Mouse (Mus musculus) regulatory T cell (primary cell): Measurements from ENCODE around the gene Usp19.

Source experiments
- in situ Hi-C: fragments of 300-600 bp; cut with MboI, MseI; formaldehyde crosslinking; loops from one replicate; pipeline ENCODE4 v1.15.1; 2025; ENCODE audit warnings: high pct_unique_total_duplicates

Gene Usp19

DNA sequence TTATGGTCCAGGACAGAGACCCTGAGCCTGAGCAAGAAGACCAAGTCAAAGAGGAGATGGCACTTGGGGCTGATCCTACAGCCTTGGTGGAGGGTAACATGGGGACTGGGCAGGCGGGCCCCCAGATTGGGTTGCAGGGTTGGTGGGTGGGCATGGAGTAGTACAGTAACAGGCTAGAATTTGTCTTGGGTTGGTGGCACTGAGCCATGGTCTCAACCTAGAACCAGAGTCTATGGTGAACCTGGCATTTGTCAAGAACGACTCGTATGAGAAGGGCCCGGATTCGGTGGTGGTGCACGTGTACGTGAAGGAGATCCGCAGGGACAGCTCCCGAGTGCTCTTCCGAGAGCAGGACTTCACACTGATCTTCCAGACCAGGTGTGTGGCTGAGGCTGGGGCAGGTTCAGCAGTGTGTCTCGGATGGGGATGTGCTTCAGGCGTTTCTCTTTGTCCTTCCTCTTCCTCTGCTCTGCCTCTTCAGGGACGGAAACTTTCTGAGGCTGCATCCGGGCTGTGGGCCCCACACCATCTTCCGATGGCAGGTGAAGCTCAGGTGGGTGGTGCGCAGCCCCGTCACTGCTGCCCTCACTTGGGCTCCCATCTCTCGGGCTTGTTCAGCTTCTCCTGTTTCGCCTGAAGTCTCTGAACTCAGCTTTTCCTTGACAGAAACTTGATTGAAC is 3.9 kb downstream of the Usp19 start:
- in situ Hi-C loops: loop anchor here (10.0 kb wide), 1 partner anchor 551 kb away; no protein-coding TSS in a partner anchor

DNA sequence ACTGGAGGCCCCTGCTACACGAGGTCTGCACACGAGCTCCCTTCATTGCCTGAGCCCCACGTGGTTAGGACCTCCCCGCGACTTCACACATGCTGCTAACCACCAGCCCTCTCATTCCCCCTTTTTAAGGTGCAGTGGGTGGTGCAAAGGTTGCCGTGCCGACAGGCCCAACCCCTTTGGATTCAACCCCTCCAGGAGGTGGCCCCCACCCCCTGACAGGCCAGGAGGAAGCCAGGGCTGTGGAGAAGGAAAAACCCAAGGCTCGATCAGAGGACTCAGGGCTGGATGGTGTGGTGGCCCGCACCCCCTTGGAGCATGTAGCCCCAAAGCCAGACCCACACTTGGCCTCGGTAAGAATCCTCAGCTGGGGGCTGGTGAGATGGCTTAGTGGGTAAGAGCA is 4.5 kb downstream of the Usp19 start:
- in situ Hi-C loops: loop anchor here (10.0 kb wide), 1 partner anchor 550 kb away; no protein-coding TSS in a partner anchor

DNA sequence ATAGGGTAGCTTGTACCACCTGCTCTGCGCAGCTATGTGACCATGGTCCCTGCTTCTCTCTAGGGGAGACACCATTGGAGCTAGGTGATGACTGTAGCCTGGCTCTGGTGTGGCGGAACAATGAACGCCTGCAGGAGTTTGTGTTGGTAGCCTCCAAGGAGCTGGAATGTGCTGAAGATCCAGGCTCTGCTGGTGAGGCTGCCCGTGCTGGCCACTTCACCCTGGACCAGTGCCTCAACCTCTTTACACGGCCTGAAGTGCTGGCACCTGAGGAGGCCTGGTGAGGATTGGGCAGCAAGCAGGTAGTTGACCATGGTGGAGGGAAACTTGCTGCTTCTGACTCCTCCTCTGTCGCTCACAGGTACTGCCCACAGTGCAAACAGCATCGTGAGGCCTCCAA is 8.8 kb downstream of the Usp19 start:
- in situ Hi-C loops: loop anchor here (10.0 kb wide), 1 partner anchor 546 kb away; no protein-coding TSS in a partner anchor

DNA sequence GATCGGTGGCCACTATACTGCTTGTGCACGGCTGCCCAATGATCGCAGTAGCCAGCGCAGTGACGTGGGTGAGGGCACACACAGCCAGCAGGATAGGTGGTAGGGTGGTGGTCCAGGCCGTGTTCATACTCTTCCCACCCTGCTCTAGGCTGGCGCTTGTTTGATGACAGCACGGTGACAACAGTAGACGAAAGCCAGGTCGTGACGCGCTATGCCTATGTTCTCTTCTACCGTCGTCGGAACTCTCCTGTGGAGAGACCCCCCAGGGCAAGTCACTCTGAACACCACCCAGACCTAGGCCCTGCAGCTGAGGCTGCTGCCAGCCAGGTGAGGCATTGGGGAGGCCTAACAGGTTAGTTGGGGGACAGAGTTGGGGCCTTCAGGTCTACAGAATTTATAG is 9.5 kb downstream of the Usp19 start:
- in situ Hi-C loops: loop anchor here (10.0 kb wide), 1 partner anchor 545 kb away; no protein-coding TSS in a partner anchor

DNA sequence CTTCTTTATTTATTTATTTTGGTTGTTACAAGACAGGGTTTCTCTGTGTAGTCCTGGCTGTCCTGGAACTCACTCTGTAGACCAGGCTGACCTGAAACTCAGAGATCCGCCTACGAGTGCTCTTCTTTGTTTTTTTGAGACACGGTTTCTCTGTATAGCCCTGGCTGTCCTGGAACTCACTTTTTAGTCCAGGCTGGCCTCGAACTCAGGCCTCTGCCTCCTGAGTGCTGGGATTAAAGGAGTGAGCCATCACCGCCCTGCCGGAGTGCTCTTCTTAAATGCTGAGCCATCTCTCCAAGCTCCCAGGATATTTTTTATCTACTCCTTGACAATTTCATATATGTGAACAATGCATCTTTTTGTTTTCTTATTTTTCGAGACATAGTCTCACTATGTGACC is 16.5 kb downstream of the Usp19 start:
- in situ Hi-C loops: no loop called here

DNA sequence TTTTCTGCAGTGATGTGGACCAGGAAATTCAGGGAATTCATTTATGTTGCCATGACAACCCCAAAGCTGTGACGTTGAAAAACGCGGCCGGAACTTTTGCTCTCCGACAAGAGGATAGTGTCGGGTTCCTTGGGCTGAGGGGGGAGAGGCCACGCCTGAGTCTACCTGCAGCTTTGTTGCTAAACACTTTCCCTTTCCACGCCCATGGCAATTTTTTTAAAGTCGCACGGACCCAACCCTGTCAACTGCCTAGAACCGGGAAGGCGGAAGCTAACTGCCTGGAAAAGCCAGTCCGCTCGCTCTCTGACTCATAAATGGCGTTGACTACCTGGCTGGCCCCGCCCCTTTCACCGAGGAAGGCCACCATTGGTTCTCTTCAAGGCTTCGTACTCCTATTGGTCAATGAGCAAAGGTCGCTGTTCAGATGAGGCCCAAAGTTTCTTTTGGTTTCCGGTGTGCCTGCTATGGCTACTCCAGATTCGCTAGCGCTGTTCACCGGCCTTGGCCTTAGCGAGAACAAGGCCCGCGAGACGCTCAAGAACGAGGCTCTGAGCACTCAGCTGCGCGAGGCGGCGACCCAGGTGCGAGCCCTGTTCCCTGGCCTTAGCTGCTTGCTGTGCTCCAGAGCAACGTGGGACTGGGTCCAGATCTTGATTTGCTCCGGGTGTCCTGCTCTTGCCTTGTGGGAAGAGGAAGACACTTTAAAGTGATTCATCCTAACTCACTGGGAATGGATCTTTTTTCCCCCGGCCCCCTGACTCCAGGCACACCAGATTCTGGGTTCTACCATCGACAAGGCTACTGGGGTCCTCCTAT is 17.4 kb downstream of the Usp19 start, which contains the start of gene Qars:
Gene Qars, plus strand, starts transcription at position 88 of the 816 bp plus-strand sequence.
- in situ Hi-C loops: no loop called here

DNA sequence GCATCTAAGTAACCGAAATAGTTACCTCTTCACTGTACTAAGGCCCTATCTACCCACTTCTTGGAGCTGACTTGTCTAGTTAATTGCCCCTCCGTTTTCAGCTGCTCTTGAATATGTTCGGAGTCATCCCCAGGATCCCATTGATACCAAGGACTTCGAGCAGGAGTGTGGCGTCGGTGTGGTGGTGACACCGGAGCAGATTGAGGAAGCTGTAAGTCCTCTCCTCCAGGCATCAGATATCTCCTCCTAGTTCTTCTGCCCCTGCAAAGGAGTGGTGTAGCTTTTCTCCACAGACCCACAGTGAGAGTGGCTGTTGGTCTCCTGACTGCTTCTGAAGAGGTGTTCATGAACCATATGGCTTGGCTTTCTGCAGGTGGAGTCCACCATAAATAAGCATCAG is 18.4 kb downstream of the Usp19 start:
- in situ Hi-C loops: no loop called here

DNA sequence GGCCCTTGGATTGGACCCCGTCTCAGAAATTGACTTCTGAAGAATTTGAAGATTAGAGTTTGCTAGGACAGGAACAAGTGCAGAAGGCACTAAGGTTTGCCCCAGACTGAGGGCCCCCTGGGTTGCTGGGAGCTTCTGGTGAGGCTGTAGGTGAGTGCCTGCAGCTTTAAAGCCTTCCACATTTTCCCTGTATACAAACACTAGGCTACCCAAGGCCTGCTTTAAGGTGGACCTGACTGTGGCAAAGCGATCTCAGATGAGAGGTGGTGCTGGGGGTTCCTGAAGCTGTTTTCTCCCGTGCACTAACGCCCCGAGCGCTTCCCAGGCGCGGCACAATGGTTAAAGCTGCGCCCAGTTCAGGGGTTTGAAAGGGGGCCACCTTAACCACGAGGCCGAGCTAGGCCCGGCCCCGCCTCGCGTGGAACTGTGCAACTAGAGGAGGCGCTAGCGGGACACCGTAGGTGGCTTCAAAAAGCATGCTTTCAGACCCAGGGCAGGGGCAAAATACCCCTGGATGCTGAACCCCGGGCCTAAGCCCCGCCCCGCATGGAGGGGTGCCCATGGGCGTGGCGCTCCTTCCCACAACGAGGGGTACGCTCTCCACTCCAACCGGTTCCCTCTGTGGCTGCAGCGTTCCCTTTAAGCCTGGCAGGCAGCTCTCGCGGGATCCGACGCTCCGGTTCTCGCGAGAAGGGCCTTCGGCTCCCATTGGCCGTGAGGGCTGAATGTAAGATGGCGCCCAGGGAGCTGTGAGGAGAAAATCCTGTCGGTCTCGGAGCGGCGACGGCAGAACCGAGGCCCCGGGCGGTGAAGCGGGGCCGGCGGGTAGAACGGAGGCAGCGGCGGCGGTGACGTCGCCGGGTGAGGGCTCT is 26.2 kb downstream of the Usp19 start, which contains the start of gene Qrich1:
Gene Qrich1, plus strand, starts transcription at position 427 of the 872 bp plus-strand sequence.
- in situ Hi-C loops: no loop called here

DNA sequence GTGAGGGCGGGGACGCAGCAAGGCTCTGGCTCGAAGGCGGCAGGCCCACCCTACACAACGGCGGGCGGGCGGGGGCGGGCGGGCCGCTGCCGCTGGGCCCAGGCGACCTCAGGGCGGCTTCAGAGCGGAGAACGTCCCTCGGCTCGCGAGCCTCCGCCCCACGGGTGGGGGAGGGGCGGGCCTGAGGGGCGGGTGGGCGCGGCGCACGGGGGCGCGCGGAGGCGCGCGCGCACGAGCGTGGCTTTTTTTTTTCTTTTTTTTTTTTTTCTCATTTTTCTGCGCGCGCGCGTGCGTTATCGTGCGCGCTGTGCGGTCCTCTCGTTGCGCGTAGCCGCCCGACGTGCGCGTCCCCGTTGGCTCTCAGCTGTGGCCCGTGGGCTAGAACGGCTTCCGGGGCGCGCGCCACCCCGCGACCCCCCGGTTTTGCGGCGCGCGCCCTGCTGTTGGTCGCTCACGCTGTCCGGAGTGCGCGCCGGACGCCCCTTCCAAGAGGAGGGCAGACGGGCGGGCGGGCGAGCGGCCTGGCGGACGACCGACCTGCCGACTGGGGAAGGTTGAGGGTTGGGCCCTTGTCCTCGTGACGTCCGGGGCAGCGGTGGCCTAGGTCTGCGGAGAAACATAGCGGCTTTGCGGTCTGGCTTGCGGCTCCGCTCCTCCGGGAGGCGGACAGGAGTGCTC is 27.0 kb downstream of the Usp19 start:
- in situ Hi-C loops: no loop called here

DNA sequence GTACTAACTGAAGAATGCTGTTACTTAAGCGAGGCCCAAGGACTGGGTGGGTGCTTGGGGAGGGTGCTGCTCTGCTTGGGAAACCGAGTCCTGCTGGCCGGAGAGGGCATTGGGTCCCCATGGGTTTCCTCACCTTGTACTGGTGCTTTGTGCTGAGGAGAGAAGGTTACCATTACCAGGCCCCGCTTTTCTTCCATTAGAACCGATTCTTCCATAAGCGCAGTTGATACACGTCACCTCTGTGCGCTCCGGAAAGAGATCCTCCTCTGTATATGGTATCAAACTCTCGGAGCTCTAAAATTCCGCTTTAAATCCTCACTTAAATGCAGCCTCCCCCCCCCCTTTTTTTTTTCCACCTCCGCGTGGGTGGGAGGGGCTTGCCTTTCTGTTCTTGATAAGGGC is 27.5 kb downstream of the Usp19 start:
- in situ Hi-C loops: no loop called here

DNA sequence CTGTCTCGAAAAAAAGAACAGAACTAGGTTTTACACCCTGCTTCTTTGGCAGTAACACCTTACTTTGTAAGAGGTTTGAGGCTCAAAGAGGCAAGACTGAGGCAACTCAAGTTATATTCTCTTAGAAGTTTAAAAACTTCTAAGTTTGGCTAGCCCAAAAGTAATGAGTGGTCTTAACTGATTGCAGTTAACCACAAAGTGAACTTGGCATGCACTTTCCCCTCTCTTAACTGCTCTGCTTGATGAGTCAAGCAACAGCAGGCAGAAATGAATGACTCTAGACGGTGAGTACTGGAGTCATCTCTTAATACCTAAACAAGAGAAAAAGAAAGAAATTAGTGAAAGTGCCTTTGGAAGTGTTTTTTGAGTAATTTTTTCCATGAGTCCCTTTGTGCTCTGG is 31.2 kb downstream of the Usp19 start:
- in situ Hi-C loops: no loop called here

DNA sequence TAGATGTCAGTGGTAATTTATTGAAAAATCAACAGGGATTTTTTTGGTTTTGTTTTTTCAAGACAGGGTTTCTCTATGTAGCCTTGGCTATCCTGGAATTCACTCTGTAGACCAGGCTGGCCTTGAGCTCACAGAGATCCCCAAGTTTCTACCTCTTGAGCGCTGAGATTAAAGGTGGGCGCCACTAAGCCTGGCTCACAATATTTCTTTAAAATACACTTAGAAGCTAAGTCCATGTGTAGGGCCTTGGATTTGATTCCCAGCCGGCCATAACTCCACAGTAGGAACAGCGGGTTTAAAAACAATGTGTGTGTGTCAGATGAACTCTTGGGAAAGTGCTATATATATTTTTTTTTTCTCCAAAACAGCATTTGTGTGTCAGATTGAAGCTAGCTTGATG is 32.9 kb downstream of the Usp19 start:
- in situ Hi-C loops: no loop called here

DNA sequence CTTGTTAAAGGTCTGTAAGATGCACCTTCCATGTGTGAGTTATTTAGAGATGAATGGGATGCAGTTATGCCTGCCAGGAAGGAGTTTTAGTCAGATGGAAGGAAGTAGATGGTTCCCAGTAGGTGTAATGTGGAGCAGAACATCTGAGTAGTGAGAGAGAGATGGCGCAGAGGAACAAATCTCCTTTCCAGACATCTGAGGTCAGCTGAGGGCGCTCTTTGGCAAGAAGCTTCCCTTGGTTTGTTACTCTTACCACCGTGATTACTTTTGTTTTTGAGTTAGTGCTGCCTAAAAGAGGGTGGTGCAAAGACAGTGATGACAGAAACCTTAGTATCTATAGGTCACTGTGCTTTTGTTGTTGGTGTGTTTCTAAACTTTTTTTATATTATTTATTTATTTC is 35.0 kb downstream of the Usp19 start:
- in situ Hi-C loops: loop anchor here (25.0 kb wide), 2 partner anchors 1637 to 1663 kb away; no protein-coding TSS in a partner anchor

DNA sequence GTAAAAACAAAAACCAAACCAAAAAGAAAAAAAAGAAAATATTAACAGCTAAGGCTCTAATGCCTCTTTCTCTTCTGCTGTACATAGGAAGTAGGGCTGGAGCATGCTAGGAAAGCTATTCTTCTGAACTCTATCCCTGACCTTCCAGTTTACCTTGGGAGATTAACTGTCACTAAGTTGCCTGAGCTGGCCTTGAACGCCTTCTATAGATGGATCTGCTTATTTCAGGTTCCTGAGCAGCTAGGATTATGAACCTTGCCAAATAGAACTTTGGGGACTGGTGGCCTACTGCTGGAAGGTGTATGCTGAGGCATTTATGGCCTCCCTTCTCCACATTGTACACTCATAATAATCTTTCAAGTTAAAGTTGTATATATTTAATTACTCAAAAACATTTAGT is 40.6 kb downstream of the Usp19 start:
- in situ Hi-C loops: loop anchor here (5.0 to 25.0 kb wide), 3 partner anchors 154 to 1669 kb away; no protein-coding TSS in a partner anchor

DNA sequence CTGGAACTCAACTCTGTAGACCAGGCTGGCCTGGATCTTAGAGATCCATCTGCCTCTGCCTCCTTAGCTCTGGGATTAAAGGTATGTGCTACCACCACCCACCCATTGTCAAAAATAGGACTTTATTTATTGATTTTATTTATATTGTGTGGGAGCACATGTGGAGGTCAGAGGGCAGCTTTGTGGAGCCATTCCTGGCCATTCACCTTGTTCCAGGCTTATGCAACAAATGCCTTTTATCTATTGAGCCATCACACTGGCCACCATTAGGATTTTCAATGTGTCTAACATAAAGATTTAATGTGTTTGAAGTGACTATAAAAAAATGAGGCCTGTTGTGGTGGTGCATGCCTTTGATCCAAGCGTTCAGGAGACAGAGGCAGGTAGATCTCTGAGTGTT is 41.1 kb downstream of the Usp19 start:
- in situ Hi-C loops: loop anchor here (5.0 to 25.0 kb wide), 3 partner anchors 154 to 1669 kb away; no protein-coding TSS in a partner anchor

DNA sequence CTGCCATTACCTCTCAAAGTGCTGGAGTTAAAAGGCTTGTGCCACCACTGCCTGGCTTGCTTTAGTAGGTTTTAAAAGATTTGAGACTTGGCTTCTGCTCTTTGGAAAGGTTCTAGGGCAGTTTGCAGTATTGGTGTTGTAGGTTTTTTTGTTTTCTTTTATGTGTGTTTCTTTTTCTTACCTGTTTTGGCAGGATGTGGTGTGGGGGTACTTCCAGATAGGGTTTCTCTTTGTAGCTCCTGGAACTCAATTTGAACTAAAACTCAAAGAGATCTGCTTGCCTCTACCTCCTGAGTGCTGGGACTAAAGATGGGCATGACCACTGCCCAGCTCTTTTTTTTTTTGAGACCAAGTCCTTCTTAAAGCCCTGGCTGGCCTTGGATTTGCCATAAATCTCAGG is 50.4 kb downstream of the Usp19 start:
- in situ Hi-C loops: loop anchor here (10.0 to 25.0 kb wide), 3 partner anchors 796 to 1679 kb away; no protein-coding TSS in a partner anchor

DNA sequence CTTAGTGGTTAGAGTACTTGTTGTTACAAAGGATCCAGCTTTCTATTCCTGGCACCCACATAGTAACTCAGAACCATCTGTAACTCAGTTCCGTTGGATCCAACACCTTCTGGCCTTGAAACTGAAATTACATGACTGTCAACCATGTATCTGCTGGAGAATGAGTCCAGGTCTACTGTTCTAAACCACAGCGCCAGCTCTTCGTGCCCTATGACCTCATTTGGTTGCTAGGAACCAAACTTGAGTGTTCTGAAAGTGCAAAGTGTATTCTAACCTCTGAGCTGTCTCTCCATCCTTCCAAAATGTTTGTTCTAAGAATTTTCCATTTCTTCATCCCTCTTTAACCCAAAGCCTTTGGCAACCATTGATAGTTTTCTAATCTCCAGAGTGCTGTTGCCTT is 55.6 kb downstream of the Usp19 start:
- in situ Hi-C loops: loop anchor here (10.0 to 25.0 kb wide), 3 partner anchors 801 to 1684 kb away; no protein-coding TSS in a partner anchor

DNA sequence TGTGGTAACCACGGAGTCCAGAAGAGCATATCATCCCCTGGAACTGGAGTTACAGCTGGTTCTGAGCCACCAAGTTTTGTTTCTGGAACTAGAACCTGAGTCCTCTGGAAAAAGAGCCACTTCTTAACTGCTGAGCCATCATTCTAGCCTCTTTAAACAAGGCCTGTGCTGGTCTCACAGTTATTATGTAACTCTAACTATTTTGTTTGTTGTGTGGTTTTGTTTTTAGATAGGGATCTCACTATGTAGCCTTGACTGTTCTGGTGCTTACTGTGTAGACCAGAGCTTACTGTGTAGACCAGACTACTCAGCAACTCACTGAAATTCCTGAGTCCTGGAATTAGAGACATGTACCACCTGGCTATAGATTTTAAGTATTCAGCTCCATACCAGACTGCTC is 56.5 kb downstream of the Usp19 start:
- in situ Hi-C loops: loop anchor here (10.0 to 25.0 kb wide), 3 partner anchors 802 to 1685 kb away; no protein-coding TSS in a partner anchor
